Mouse (Mus musculus) gastrocnemius, adult 8-10 months (tissue): Measurements from ENCODE around the gene 1700113H08Rik. TPM values are rescaled to one million over a fixed set of nuclear protein-coding genes. Genes with fewer than 3 reads are reported as not detected.

ENCODE experiments used
- DNase-seq, 2 experiments: peaks; one replicate each; pipeline ENCODE4 v3.0.0; 2022; ENCODE audit warnings: low spot score in 2 of 2
- total RNA-seq, 4 experiments: library from RNA; stranded (reverse); gene quantifications; 2 replicates each; pipeline ENCODE4 v1.2.4; 2022

Gene 1700113H08Rik
- total RNA-seq, 4 experiments from 2014 or later: 0.39 to 1.1 (median 0.60) TPM

GRCm38 (mm10) chr10:87058926-87059325, 1.1 kb downstream of the 1700113H08Rik start:
- DNase-seq: no peak

DNA sequence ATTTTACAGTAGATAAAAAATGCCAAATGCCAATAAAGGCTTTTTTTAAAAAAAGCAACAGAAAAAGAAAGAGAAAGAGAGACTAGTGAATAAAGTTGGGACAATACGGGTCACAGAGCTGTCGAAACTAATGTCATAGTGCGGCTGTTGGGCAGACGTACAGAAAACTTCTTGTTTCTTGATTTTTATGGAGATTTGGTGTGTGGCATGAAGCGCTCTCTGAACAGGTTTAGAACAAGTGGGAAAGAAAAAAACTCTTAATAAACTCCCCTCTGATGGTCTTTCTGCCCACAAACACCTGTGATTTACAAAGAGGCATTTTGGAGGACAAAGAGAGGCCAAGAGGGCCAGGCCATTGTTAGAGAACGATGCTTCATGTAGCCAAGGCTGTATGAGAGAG, 1.6 kb downstream of the 1700113H08Rik start:
- DNase-seq: no peak

DNA sequence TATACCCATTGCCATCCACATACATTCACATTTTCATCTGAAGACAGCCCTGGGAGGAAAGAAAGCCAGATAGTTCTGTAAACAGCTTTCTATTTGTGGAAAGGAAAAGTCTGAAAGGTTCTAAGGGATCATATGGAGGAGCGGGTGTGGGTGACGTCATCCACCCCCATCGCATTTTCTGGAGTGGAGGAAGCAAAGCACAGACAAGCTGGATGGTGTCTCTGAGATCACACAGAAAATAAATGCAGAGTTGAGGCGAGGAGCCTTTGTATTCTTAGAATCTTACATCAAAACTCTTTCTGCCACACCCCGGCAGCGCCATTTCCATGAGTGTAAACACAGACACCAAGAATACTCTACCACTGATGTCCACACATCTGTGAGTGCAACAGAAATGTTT, 26.4 kb downstream of the 1700113H08Rik start:
- no peak for DNase-seq

- no peak for DNase-seq
Measured at GRCm38 (mm10) chr10:87087646-87088045, 29.8 kb downstream of the 1700113H08Rik start.

DNA sequence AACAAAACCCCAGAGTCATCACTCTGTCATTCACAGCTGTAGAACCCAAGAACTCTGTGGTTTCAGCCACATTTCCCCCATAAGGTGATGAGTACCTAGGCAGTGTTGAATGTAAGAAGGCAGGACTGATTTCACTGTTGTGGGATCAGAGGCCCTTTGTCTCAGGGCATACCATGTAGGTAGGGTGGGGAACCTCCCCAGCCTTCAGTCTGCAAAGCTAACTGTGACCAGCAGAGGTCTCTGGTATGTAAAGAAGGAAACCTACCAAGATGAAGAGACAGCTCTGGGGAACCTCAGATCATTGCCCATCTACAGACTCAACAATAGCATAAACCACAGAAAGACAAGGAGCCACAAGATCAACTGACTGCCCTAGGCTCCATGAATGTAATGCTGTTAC, 36.4 kb downstream of the 1700113H08Rik start:
- no peak for DNase-seq

GRCm38 (mm10) chr10:87098722-87099121, 40.9 kb downstream of the 1700113H08Rik start:
- DNase-seq: no peak

DNA sequence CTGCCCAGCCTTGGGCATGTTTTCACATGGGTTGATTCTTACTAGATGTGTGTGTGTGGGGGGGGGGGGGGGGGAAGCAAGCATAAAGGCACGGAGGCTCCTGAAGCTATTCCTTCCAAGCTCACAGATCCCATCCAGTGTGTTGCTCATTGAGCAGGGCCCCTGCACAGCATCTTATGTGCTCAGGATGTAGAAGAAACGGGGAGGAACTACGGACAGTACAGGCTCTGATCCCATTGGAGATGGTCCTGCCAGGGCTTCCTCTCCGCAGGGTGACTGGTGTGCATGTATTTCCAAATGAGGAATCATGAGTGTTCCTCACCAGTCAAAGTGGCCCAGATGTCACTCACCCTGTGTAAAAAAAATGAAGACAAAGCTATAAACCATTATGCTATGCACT, 42.8 kb downstream of the 1700113H08Rik start:
- DNase-seq: no peak

DNA sequence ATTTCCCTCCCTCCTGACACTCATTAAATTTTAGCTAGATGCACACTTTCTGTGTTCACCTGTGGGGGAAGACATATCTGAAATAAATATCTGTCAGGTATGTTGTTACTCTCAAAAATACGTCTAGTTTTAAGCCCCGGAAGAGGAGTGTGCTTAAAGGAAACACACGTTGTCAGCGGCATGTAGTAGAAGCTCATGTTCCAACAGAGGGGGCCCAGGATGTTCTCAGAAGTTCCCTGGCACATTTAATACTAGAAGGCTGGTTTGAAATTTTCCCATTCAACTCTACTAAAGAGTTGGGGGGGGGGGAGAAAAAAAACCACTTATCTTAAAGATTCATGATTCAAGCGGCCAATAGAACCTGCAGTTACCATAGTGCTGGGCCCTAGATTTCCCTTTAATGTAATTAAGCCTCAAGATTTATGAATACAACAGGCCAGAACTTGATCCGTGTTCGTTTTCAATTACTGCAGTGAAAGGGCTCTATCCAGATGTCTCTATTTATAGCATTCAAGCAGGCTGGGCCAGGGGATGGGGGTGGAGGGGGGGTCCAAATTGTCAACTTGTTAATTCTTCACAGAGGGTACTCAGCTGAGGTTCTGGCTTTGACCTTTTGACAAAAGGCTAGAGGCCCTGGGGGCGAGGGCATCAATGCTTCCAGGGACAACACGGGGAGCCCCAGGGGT, 43.6 kb downstream of the 1700113H08Rik start:
- no peak for DNase-seq

DNA sequence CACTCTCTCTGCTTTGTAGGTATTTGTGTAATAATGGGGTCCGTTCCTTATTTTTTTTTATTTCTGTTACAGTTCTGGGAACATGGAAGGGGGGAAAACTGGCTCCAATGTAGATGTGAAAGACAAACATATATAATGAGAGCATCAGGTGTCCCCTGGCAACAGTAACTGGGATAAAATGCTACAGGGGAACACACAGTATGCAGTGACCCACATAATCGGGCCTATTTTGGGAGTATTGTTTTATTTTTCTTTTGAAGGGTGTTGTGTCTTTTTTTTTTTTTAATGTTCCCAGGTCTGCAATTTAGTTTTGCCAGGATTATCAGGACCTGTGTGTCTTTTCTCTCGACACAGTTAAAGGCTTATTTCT, 44.1 kb downstream of the 1700113H08Rik start:
- DNase-seq: no peak

GRCm38 (mm10) chr10:87102455-87102854, 44.6 kb downstream of the 1700113H08Rik start:
- DNase-seq: no peak

GRCm38 (mm10) chr10:87103286-87103685, 45.4 kb downstream of the 1700113H08Rik start:
- no peak for DNase-seq

GRCm38 (mm10) chr10:87107565-87108297, 49.9 kb downstream of the 1700113H08Rik start:
- no peak for DNase-seq

DNA sequence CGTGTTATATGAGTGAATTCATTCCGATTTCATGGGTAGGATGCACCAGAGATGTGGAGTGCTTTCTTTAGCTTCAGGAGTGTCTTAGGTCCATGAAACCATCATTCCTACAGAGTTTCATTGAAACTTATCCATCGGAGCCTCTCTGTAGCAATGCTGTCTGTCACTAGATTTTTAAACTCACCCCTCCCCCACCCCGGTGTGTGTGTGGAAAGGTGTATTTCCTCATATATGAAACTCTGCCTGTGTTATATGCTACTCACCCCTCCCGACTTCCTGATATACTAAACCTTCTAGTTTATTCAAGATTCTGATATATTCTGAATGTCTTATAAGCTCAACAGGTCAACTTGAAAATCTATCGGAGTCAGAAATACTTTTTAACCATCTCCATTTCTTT, 50.5 kb downstream of the 1700113H08Rik start:
- no peak for DNase-seq

DNA sequence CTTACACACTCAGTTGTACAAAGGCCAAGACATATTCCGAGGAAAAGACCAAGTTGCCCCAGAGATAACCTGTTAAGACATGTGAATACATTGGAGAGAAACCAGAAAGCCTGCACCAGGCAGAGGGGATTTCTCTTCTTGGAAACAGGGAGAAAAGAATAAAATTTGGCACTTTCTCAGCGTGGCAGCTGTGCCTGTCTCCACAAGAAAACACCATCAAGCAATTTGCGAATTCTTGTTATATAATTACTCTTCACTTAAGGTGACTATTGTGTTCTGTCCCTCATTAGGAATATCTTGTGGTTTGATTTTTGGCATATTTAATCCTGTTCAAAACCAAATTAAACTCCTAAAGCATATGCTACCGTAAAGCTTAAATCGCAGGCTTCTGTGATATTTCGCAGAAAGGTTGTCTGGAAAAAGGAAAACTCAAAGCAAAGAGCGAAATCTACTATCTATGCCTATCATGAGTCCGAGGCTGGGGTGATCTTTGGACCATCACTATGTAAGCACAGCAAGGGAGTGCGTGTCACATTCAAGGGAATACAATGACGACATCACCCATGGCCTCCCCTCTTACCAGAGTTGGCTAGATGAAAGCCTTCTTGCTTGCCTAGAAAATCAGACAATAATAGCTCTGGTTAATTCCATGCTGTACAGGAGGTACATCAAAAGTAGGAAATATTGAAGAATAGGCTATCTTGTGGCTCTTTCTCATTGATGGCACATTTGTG, 51.4 kb downstream of the 1700113H08Rik start:
- DNase-seq: no peak

DNA sequence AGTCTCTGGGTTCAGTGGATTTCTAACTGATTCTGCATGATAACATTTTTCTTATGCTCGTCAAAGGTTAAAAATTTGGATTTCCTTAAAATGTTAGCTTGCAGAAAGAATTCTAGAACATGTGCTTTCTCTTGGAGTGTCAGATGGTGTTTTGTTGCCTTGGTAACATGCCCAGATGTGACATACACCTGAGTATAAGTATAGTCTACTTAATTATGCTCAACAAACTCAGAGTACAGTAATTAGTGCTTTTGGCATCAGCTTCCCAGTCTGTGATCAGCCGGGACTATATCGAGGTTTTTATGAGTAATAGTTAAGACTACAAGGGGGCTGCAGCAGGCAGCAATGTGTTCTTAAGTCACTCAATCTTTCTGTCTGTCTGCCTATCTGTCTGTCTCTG, 53.1 kb downstream of the 1700113H08Rik start:
- no peak for DNase-seq

DNA sequence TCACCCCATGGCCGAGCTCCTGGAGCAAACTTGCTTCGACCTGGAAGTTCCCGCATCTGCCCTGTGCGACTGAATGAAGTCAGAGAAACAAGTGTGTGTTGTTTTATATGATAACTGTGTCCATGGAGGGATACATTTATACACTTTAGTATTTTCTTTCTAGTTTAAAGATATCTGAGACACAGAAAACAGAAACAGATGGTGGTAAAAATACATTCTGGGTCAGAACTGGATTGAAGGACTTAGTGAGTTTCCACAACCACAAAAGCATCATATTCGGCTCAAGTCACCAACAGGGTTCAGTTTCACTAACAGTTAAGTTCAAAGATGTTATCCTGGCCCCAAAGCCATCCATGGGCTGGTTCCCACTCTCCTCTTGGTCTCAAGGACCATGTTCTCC, 67.2 kb downstream of the 1700113H08Rik start:
- DNase-seq: no peak

- no peak for DNase-seq
Measured at GRCm38 (mm10) chr10:87126186-87126824, 68.5 kb downstream of the 1700113H08Rik start.

GRCm38 (mm10) chr10:87151050-87151449, 93.2 kb downstream of the 1700113H08Rik start:
- no peak for DNase-seq

DNA sequence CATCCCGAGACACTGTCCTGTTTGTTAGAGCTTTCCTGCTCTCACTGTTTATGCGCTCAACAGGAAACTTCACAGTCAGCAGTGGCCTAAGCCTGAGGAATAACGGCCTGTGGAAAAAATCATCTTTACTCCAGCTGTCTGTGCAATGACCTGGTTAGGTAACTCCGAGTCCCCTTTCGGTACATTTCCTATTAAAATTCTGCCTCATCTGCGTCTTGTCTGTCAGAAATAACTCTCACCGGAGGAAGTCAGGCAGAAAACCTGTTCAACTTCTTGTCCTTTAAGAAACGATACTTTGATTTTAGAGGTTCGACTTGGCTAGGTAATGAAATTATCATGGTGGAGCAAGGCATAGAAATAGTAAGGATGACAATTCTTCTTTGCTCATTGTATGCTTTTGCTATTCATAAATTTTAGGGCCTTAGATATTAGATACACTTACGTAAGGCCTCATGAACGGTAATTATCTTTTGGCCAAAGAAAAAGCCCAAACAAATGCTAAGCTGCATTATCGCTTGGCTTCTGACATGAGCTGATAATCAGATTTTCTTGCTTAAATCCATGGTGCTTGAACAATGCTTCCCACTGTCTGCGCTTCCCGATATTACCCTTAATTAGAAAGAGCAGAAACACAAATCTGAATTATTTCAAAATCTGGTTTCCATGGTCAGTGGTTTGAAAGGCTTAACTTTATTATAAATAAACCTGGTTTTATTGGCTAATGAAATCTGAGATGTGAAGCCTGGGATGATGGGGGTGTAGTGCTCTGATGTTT, 96.1 kb downstream of the 1700113H08Rik start:
- no peak for DNase-seq

- DNase-seq: no peak
Measured at GRCm38 (mm10) chr10:87159781-87160180, 101.9 kb downstream of the 1700113H08Rik start.

GRCm38 (mm10) chr10:87196123-87196756, 138.4 kb downstream of the 1700113H08Rik start:
- DNase-seq: no peak
